Mouse (Mus musculus) ES-CJ7 (cell line): ENCODE results near the gene Sema6d.

Source experiments
- DNase-seq: peaks from one replicate; pipeline ENCODE4 v3.0.0; 2011; ENCODE audit warnings: low read depth, low spot score

Sema6d gene

DNA sequence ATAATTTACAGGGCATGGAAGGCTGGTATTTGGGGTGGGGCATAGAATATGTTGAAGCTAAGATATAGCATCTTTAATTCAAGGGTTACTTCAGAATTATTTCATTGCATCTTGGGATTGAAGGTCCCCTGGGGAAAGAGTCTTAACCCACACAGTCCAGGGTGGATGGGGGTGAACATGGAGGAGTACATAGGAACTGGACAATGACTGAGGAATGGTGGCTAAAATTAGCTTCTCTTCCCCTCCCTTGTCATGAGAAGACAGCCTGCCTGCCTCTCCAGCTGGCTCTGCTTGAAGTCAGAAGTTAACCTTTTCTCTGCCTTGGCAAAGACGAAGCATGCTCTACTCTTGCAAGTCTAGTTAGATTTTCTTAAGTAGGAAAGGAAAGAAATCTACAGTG is 377.7 kb downstream of the Sema6d start:
- DNase-seq, result no peak

DNA sequence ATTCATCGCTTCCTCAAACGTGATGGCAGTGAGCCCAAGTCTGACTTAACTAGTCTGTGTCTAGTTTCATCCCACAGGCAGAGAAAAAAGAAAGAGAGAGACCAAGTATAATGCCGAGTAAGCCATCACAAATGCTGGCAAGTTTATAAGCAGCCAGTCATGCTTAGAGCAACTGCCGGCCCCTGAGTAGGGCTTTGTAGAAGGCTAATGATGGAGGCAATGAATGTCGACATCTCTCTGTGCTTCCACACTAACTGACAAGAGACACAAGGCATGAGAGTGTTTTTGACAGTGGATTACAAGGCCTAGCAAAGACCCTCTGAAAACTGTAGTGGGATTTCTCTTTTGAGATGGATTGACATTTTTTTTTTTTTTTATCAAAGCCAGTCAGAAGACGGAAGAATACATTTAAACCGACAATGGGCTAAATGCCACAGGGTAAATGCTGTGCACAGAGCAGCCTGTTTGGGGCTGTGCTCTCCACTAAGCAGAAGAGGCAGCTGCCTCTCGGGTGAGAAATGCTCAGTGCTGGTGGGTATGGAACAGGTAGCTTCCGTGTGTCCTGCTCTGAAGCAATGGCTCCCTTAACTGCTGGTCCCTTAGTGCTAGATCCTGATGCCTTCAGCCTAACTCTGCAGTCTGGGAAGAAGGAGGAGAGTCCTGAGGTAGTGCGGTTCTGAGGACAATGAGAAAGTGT is 380.7 kb downstream of the Sema6d start:
- no peak for DNase-seq

DNA sequence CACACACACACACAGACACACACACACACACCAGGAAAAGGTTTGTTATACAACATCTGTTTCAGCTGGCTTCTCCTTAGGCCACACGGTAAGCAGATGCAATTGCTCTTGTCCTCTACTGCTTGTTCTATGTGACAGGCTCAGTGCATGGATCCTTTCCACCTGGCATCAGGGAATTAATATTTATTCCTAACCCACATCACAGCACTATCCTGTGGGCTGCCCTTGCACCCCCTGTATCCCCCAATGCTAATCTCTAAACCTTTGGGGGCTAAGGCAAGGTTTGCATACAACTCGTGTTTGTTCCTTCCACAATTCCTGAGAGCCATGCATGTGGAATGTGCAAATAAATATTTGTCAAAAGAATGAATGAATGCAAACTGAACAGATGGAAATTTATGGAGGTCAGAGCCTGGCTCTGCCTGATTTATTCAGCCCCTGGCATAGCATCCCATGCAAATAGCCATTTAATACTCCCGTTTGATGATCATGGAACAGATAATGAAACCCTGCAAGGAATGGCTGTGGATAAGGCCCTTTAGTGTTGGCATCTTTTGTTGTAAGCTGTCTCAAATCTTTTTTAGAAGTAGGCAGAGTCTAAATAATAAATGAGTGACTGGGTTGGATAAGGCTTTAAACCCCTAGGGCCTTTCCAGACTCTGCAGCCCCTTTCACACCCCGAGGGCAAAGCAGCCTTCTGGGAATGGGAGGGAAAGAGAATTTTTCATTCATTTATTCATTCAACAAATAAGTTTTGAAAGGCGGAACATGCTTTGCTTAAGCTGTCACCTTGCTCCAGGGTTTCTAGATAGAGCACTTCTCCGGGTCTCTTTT is 383.1 kb downstream of the Sema6d start:
- no peak for DNase-seq

DNA sequence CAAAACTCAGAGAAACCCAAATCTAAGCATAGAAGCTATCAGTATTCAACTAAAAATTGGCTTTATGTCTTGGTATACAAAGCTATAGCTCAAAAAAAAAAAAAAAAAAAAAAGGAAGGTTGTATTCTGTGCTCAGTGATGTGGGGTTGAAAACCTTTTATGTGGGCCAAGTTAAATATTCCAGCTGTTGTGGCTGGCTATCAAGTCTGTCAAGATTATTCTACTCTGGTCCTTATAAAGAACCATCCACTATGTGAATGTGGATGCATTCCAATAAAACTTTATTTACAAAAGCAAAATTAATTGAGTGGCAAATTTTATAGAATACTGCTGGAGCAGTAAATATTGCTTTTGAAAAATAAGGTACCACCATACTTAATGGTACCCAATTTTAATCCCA is 388.1 kb downstream of the Sema6d start:
- DNase-seq, result no peak

DNA sequence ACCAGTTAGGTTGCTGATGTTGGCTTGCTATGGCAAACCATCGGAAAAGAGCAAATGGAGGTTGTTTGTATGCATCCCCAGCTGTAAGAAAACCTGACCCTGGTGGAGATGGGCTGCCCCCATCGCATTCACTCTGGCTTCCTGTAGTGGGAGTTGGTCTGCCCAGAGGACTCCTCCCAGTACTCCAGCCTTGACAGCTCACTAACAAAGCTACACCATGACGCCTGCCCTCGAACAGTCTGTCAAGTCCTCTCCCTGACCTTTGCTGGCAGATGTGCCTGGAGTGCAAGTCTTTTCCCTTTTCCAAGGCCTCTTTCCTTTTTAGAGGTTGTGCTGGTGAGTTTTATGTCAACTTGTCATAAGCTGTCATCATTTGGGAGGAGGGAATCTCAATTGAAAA is 388.8 kb downstream of the Sema6d start:
- DNase-seq, result no peak

DNA sequence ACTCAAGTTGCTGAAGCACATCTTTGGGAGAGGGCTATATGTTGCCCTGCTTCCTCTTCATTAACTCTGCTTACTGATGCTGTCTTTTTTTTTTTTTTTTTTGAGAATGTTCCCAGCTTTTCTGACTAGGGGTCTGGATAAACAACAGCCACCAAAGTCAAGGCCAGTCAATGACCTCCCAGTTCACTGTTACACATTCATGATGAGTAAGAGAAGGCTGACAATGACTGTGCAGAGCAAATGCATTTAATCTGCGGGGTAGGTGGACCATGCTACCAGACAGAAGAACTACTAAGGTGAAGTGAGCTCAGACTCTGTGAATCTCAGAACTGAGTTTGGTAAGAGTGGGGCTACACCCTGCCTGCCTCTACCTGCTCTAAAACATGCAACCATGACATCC is 396.0 kb downstream of the Sema6d start:
- no peak for DNase-seq

DNA sequence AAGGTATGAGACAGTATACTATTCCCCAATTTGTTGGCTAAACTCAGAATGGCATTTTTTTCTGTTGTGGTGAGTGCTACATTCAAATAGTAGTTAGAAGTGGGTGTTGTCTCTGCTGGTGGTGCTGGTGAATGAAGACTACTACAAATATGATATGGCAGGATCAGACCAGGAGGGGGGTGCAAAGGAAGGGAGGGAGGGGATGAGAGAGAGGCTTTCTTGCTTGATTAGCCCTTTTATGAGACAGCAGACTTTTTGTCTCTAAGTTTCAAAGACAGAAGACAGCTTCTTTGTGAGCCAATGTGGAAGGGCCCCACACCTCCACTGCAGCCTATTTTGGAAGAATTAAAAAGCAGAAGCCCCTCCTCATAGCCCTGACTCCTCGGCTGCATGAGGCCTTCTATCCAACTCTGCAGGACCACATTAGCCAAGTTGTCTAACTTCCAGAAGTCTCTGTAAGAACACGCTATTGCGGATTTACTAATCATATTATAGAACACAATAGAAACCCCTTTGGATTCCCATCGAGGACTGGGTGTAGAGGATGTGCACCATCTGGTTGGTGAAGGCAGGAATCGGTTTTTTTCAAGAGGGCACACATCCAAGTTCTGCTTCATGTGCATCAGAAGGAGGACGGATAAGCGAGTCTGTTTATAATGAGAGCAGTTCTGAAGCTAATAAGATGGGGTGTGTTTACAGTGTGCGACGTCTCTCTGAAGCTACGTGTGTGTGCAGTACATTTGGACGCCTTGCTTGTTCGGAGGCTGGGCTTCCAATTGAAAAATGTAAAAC is 400.4 kb downstream of the Sema6d start:
- DNase-seq, result no peak

DNA sequence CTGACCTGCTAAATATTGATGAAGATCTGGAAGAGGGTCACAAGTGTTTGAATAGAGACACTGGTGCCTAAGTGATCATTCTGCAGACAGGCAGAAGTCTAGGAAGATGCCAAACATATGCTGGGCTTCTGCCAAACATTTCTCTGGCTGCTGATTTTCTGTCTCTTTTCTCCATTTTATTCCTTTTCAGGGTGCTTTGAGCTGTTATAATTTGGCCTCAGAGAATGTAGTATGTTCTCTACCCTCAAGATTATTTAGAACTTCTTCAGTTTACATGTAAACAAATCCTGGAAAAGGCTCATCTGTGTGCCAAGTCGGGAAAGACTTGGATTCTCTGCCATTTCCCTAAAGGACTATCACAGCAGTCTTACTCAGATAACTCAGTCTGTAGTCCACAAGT is 406.0 kb downstream of the Sema6d start:
- no peak for DNase-seq

DNA sequence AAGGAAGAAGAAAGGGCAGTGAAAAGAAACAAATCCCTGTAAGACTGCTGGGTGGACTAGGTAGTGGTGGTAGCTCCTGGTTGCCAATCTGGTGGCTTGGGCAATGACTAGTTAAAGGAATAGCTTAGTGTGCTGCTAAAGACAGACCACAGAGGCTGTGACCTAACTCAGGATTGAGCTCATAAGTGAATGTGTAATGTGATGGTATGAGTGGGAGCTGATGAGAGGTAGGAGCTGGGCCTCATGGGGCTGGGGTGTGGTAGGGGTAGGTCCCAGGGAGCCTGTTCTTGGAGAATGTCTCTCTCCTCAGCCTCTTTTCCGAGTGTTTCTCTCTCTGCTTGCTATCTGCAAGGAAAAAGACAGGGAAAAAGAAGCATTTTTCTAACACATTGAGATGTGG is 409.9 kb downstream of the Sema6d start:
- DNase-seq, result no peak

DNA sequence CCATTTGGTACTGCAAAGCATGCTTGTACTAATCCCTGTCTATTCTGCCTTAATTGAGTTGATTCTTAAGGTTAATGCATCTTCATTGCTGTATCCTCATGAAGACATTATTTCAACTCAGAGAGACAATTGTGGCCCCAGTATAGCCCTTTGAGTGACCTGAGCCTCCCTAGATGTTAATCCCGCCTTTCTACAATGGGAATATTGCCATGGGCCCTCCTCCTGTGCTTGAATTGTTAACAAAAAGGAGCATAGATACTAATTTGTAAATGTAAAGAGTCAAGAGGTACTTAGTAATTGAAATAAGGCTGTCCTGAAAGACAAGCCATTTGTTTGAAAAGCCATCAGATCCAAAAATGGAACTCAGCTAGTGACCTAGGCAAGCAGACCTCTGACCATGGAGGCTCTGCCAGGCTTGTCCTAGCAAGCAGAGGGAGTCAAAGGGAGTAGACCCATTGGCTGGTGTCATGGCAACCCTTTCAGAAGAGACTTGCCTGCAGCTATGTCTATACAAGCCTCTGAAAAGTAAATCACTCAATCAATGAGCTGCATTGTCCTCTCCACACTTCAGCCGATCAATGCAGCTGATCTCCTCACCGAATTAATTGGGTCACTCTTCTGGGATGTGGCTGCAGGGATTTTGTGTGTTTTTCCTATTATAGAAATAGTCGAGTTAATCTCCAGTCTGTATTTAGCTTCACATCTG is 416.2 kb downstream of the Sema6d start:
- peak; percentile 42 for DNase-seq

DNA sequence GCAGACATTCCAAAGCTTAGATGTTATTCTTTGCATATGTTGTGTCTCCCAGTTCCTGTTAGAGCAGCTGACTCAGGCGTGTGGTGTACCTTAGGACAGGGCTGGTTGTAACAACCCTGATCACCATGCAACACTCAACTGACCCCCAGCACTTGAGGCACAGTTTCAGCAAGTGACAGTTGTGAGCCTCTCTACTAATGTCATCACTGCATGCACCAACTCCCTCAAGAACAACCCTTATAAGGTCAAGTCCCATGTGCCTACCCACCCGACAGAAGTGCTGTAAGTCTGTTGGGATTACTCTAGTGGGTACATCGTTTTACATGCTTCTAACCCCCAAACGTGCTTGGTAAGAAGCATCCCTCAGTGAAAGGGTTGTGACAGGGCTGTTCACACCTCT is 418.0 kb downstream of the Sema6d start:
- DNase-seq, result no peak

DNA sequence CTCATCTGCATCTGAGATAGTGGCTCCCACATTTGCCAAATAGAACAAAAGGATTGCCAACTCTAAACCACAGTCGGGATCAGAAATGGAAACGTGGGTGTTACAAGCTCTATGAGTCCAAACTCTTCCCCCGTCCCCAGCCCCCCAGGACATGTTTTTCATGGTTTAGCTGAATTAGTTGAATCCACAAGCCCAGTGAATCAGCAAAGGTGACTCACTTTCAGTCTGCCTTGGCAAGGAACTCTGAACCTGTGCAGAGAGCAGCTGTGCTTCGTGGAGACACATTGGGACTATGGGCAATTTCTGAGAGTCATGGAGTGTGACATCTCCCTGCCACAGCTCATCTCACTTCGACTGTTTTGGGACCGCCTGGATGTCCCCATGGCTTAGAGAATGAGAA is 419.7 kb downstream of the Sema6d start:
- no peak for DNase-seq

DNA sequence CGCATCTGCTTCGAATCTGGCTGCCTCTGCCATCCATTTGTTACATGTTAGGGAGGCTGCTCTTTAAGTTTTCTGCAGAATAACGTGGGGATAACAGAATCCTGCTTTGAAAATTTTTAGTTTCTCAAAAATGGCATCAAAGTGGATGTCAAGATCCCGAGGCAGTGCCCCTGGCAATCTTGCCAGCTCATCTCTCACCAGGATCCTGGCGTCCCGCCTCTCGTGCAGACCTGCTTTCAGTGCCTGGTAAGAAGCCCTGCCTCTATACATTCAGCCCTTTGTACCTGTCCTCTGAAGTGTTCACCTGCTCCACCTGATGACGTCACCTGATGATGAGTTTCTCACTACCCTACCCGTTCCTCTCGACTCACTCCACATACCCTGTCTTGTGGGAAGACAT is 422.1 kb downstream of the Sema6d start:
- DNase-seq, result no peak

DNA sequence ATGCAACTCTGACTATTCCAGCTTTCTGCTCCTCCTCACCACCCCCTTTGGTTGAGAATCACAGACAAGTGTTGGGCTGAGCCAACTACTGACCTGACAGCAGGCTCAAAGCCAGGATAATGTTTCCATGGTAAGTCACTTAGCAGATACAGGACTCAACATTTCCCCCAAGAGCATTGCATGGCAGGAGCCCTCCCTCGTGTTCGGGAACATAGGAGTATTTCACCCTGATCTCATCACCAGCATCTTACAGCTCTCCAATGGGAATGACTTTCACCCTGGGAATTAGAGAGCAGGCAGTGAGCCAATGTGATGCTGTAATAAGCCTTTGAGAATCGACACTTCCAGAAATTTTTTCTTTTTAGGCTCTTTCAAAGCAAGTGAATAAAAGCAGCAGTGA is 432.7 kb downstream of the Sema6d start:
- DNase-seq, result no peak

DNA sequence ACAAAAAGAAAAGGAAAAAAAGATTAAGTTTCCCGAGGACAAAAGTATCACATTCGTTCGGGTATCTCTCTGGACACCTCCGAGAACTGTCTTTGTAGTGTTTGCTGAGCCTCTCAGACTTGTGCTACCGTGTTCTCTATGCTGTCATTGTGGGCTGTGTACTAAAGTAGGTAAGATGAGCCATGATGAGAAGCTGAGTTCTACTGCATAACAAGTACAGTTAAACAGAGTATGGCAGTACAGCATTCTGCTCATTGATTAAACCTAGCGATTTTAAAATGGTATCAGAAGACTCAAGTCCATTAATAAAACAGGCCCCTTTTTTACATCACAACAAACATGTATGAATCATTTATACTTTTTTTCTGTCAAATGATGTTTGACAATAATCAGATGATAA is 433.9 kb downstream of the Sema6d start:
- DNase-seq, result no peak

DNA sequence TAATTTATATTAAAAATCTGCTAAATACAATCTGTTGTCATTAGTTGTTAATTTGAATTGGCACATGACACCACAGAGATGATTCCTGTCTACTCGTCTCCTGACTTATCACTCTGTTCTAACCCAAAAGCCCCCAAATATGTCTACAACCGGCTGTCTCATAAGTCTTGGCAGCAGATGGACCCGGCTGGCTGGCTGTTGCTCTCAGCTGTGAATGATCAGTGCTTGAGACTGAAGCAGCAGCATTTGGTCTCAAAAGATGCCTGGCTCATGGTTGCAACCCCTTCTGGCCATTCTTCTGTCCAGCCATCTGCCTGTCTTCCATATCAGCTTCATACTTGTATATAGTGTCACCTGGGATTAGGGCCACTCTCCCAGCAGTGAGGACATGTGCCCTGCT is 434.4 kb downstream of the Sema6d start:
- no peak for DNase-seq

DNA sequence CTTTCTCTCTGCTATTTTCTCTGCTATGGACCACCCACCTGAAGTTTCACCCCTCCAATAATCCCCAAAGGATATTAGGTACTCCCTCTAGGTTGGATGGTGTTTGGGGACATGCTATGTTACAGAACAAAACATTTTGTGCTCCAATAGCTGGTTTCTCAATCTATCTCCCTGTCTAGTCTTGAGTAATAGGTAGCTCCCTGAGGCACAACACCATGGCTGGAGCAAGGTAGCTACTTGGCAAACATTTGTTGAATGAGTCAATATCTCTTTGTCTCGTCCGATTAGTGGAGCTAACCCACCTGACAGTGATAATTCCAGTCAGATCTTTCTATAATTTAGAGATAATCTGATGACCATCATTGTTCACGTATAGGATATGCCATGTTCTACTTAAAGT is 437.9 kb downstream of the Sema6d start:
- DNase-seq, result no peak

DNA sequence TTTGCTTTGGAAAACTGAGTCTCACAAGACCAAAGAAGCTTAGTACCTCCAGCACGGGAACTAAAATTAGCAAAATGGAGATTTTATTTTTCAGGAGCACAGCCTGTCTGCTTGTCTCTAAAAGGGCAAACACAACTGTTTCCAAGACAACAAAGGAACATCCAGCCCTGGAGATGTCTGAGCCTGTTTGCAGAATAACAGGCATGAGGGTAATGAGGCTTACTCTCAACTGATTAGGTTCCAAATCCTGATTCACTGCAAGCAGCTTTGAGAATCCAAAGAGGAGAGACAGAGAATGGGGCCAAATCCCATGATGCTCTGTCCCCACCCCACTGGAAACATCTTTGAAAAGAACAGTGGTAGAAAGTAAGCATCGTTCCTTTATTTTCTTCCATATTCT is 440.7 kb downstream of the Sema6d start:
- DNase-seq, result no peak

DNA sequence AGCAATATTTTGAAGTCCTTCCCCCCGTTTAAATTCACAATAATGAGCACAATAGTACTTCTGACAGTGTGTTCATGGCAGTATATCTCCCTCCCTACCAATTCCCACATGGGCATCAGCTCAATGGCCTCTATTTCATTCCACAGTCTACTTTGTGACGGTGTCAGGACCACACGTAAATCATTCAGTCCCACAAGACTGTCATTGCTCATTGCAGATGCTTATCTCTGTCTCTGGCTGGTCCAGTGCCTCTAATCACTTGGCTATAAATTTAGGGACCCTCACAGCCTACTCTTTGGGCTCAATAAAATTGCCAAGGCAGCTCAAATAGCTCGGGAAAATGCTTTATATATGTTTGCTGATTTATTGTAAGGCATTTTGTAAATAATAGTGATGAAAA is 441.3 kb downstream of the Sema6d start:
- DNase-seq, result no peak

DNA sequence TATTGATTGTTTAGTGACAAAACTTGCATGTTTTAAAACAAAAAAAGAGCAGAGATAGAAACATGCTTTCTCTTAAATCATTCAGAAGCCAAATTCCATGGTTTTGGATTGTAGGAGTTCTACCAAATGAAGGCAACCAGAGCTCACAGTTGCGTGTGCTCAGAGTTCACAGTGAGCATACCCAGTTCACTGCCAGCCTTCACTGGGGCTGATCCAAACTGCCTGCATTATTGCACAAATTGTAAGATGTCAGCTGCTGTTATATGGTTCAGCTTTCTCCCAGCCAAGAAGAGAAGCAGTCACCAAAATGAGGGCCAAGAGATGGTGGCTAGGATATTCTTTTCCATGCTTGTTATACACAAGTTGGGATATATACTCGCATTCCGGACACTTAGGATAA is 443.1 kb downstream of the Sema6d start:
- DNase-seq, result no peak

DNA sequence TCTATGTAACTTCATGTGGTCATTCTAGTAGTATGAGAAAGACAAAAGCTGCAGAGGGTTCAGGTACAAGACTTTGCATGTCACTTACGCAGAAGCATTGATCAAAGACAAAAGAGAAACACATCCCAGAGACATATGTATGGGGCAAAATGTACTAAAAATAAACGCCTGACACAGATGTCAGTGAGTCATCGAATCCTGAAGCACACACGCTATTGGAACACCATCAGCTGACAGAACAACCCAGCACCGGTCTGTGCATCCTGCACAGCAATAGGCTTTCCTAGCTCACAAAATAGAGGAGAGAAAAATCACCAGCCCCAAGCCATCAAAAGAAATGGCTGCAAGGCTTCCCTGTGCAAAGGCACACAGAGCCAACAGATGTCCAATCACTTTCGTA is 443.8 kb downstream of the Sema6d start:
- no peak for DNase-seq

DNA sequence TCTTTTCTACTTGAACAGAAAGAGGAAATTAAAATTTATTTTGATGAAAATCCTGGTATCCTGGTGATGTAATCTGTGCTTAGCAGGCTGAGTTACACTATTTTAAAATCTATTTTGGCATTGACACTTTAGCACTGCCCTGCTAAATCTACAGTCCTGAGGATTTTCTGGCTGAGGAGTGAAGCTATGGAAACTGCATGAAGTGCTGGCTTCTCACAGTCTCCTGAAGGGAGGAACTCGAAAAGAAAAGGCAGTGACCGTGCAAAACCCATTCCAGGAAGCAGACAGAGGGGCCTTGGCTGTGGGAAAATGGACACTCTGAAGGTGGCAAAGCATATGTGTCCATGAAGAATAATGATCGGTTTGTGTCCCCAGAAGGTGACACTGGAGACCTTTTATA is 460.5 kb downstream of the Sema6d start:
- DNase-seq, result no peak
